Mouse (Mus musculus) G1E (cell line): ENCODE data around the gene Filip1l. TPM values are rescaled to one million over a fixed set of nuclear protein-coding genes. Genes with fewer than 3 reads are reported as not detected.
"Not testable (repeated sequence)": the region's sequence is repeated elsewhere in the genome, so short reads cannot be mapped to it uniquely, and the experiment has no call there.

Experiments used
- ATAC-seq: 2 replicates; pipeline ENCODE4 v1.8.0; 2016; ENCODE audit warnings: mild to moderate bottlenecking; ENCODE audit not compliant: insufficient number of reproducible peaks, poor library complexity, low FRiP score, severe bottlenecking; ENCODE audit errors: extremely low read depth
- DNase-seq: peaks from one replicate; pipeline ENCODE4 v3.0.0; 2012; ENCODE audit warnings: low spot score
- H3K27me3 ChIP-seq: 2 replicates; pipeline ENCODE4 v1.6.1; 2012; ENCODE audit warnings: mild to moderate bottlenecking, low read length, inconsistent platforms; ENCODE audit not compliant: insufficient read depth
- H3K36me3 ChIP-seq: replicated peaks from 2 replicates; pipeline ENCODE3; 2012; ENCODE audit warnings: mild to moderate bottlenecking, inconsistent platforms
- H3K4me1 ChIP-seq: 2 replicates; pipeline ENCODE4 v1.6.1; 2012; ENCODE audit warnings: low read depth, low read length, inconsistent platforms, mixed read lengths; ENCODE audit not compliant: insufficient read depth
- H3K4me3 ChIP-seq: 2 replicates; pipeline ENCODE4 v1.5.1; 2012; ENCODE audit warnings: low read depth, mild to moderate bottlenecking, inconsistent platforms, low read length, moderate library complexity, mixed read lengths
- H3K9me3 ChIP-seq: replicated peaks from 2 replicates; pipeline ENCODE4 v1.6.1; 2012; ENCODE audit warnings: inconsistent platforms
- CTCF ChIP-seq: IDR thresholded peaks from 2 replicates; pipeline ENCODE4 v1.5.1; 2012; ENCODE audit warnings: low read depth, low read length, inconsistent platforms, mixed read lengths
- GATA1 ChIP-seq: IDR thresholded peaks from 2 replicates; pipeline ENCODE4 v1.6.1; 2012; ENCODE audit warnings: borderline replicate concordance, low read length, inconsistent platforms, mixed read lengths
- GATA2 ChIP-seq: IDR thresholded peaks from 2 replicates; pipeline ENCODE4 v1.6.1; 2012; ENCODE audit warnings: low read depth, low read length, inconsistent platforms, borderline replicate concordance
- POLR2AphosphoS5 ChIP-seq: IDR thresholded peaks from 2 replicates; pipeline ENCODE4 v1.6.1; 2012; ENCODE audit warnings: low read depth, low read length, inconsistent platforms; ENCODE audit not compliant: insufficient replicate concordance
- TAL1 ChIP-seq: conservative IDR thresholded peaks from 2 replicates; pipeline ENCODE4 v1.6.1; 2012; ENCODE audit warnings: low read depth, low read length, inconsistent platforms, mixed read lengths
- polyA plus RNA-seq: library from polyadenylated mRNA; stranded (reverse); fragments of >175 nt; gene quantifications from 2 replicates; pipeline ENCODE4 v1.2.3, GENCODE M21; 2012
- total RNA-seq, 2 experiments: library from RNA; stranded (forward) in 1 of 2; stranded (reverse) in 1 of 2; fragments of 200-1000 nt in 1 of 2; fragments of >200 nt in 1 of 2; fragmentation: Nextera tagmentation in 1 of 2; gene quantifications; 2 replicates each; pipeline ENCODE4 v1.2.3; 2014 to 2017

Gene Filip1l
- total and polyA plus RNA-seq, 3 experiments = 0.01 to 0.22 TPM; not detected in 1

GRCm38 (mm10) chr16:57384274-57384673 lies 31.4 kb downstream of the Filip1l start:
- TF ChIP-seq POLR2AphosphoS5 (no peak), TAL1 (no peak), CTCF (no peak), GATA2 (no peak), GATA1 (no peak)
- H3K4me3 ChIP-seq = no peak overlapping the region
- no peaks in the 10 kb centered on the region for H3K27me3 ChIP-seq
- H3K36me3 ChIP-seq = no peaks in the 10 kb centered on the region
- no peaks in the 10 kb centered on the region for H3K4me1 ChIP-seq
- DNase-seq = no peak
- 0 out of 2 replicates have a peak, but pooled peaks cover 2% of the 10 kb centered on the region for H3K9me3 ChIP-seq
- ATAC-seq = no peak

- DNase-seq = no peak
- Histone ChIP-seq H3K4me3 (no peak overlapping the region), H3K4me1 (no peaks in the 10 kb centered on the region), H3K9me3 (no peaks in the 10 kb centered on the region), H3K27me3 (no peaks in the 10 kb centered on the region), H3K36me3 (peaks cover 3% of the 10 kb centered on the region)
- TF ChIP-seq POLR2AphosphoS5 (no peak), CTCF (no peak), GATA2 (no peak), GATA1 (no peak), TAL1 (no peak)
- no peak for ATAC-seq
These were observed 36.8 kb downstream of the Filip1l start for GRCm38 (mm10) chr16:57389566-57390251.

GRCm38 (mm10) chr16:57391171-57391570 lies 38.3 kb downstream of the Filip1l start:
- not testable (repeated sequence) for DNase-seq, H3K4me1 ChIP-seq, H3K27me3 ChIP-seq, H3K4me3 ChIP-seq, ATAC-seq, H3K9me3 ChIP-seq
- peaks cover 15% of the 10 kb centered on the region for H3K36me3 ChIP-seq

- no peak for ATAC-seq
- TF ChIP-seq POLR2AphosphoS5 (no peak), TAL1 (no peak), CTCF (no peak), GATA2 (no peak), GATA1 (no peak)
- H3K9me3 ChIP-seq = no peaks in the 10 kb centered on the region
- H3K36me3 ChIP-seq = peaks cover 15% of the 10 kb centered on the region
- no peak overlapping the region for H3K4me3 ChIP-seq
- DNase-seq = no peak
- no peaks in the 10 kb centered on the region for H3K27me3 ChIP-seq
- peaks cover 4% of the 10 kb centered on the region; the same call in 1 of the 2 replicates for H3K4me1 ChIP-seq
These were observed 39.6 kb downstream of the Filip1l start for GRCm38 (mm10) chr16:57392461-57392860.

- ATAC-seq (no peak), DNase-seq (no peak)
- H3K9me3 ChIP-seq = no peaks in the 10 kb centered on the region
- H3K27me3 ChIP-seq = no peaks in the 10 kb centered on the region
- peaks cover 4% of the 10 kb centered on the region; the same call in 1 of the 2 replicates for H3K4me1 ChIP-seq
- TF ChIP-seq TAL1 = no peak
- no peak for TF ChIP-seq POLR2AphosphoS5
- no peak for TF ChIP-seq GATA1
- no peak for TF ChIP-seq CTCF
- TF ChIP-seq GATA2 = no peak
- H3K4me3 ChIP-seq = no peak overlapping the region
- H3K36me3 ChIP-seq = peaks cover 15% of the 10 kb centered on the region
These were observed 40.3 kb downstream of the Filip1l start for GRCm38 (mm10) chr16:57393161-57393560.

GRCm38 (mm10) chr16:57396249-57396648 lies 43.4 kb downstream of the Filip1l start:
- DNase-seq (peak; percentile 4), ATAC-seq (no peak)
- no peak for TF ChIP-seq POLR2AphosphoS5
- TF ChIP-seq CTCF = no peak
- no peak for TF ChIP-seq GATA1
- TF ChIP-seq TAL1 = no peak
- no peak for TF ChIP-seq GATA2

More at GRCm38 (mm10) chr16:57396249-57396648, 43.4 kb downstream of the Filip1l start:
- Histone ChIP-seq H3K4me3 (no peak overlapping the region), H3K27me3 (no peaks in the 10 kb centered on the region), H3K4me1 (peaks cover 4% of the 10 kb centered on the region; the same call in 1 of the 2 replicates), H3K9me3 (no peaks in the 10 kb centered on the region), H3K36me3 (peaks cover 23% of the 10 kb centered on the region)
